In genomic region chr12:29321468-29321867, GRCm38 (mm10) we compare ENCODE assay signal across 26 mouse cellular contexts.
DNase-seq lines count a peak whose midpoint lies in the region; ATAC-seq and TF ChIP-seq lines count a peak whose summit lies in the region.
"Had no signal": no experiment of that assay in that cellular context is flagged by ENCODE, and none has a peak within 500 bp of the region (broad histone marks: within the 10 kb centered on the region; RNA-seq: fewer than 3 reads in every experiment).

No protein-coding gene starts in this region.

- peak; percentile 60; the same call in 1 of the 2 replicates for ATAC-seq in forebrain, embryonic 15.5 days (replicated peaks)
- no peak for ATAC-seq in forebrain, embryonic 12.5 days (ENCODE audit: low FRiP score)
- 0 out of 2 replicates have a peak, but pooled peaks have one; percentile 27 for ATAC-seq in midbrain, embryonic 12.5 days (ENCODE audit: low FRiP score, low read depth)
- peak; percentile 66 for ATAC-seq in forebrain, embryonic 16.5 days
- no peak for ATAC-seq in midbrain, postnatal 0 days (ENCODE audit: low FRiP score)
- ATAC-seq in activated CD4-positive, CD25-positive, alpha-beta regulatory T cell, adult 4 months = no peak
- ATAC-seq: intestine, embryonic 16.5 days had no signal

- H3K27ac ChIP-seq in forebrain, embryonic 15.5 days (replicated peaks) = no peak overlapping the region
- H3K27ac ChIP-seq in forebrain, embryonic 12.5 days = no peak overlapping the region
- H3K27ac ChIP-seq in midbrain, embryonic 12.5 days (replicated peaks) = peak overlapping the region; percentile 20; the same call in 1 of the 2 replicates
- H3K27ac ChIP-seq in midbrain, embryonic 10.5 days (replicated peaks) = no peak overlapping the region; the same call in 1 of the 2 replicates
- peak overlapping the region; percentile 18; the same call in 1 of the 2 replicates for H3K27ac ChIP-seq in forebrain, embryonic 16.5 days (ENCODE audit: low read length)
- H3K27ac ChIP-seq in midbrain, postnatal 0 days (ENCODE audit: low read depth, low read length) = no peak overlapping the region
- H3K27ac ChIP-seq: embryonic facial prominence, embryonic 15.5 days; hindbrain, embryonic 15.5 days; layer of hippocampus, adult 2 months; limb, embryonic 12.5 days had no signal

- no peaks in the 10 kb centered on the region for H3K9me3 ChIP-seq in forebrain, embryonic 15.5 days
- H3K9me3 ChIP-seq in forebrain, embryonic 12.5 days = no peaks in the 10 kb centered on the region
- H3K9me3 ChIP-seq in midbrain, embryonic 12.5 days = no peaks in the 10 kb centered on the region
- no peaks in the 10 kb centered on the region for H3K9me3 ChIP-seq in midbrain, embryonic 10.5 days (replicated peaks)
- no peaks in the 10 kb centered on the region for H3K9me3 ChIP-seq in forebrain, embryonic 16.5 days (ENCODE audit: control insufficient read depth, low read length)
- no peaks in the 10 kb centered on the region for H3K9me3 ChIP-seq in midbrain, postnatal 0 days (ENCODE audit: low read length)
- H3K9me3 ChIP-seq: embryonic facial prominence, embryonic 15.5 days; heart, embryonic 12.5 days; hindbrain, embryonic 15.5 days; limb, embryonic 12.5 days had no signal

- no peak for TF ChIP-seq CTCF in midbrain, postnatal 0 days (IDR thresholded peaks at IDR 0.05)

- no peaks in the 10 kb centered on the region for H3K27me3 ChIP-seq in forebrain, embryonic 15.5 days
- H3K27me3 ChIP-seq in forebrain, embryonic 12.5 days = no peaks in the 10 kb centered on the region
- no peaks in the 10 kb centered on the region for H3K27me3 ChIP-seq in midbrain, embryonic 12.5 days
- no peaks in the 10 kb centered on the region for H3K27me3 ChIP-seq in midbrain, embryonic 10.5 days (ENCODE audit: low read depth, poor library complexity, severe bottlenecking)
- H3K27me3 ChIP-seq in forebrain, embryonic 16.5 days (replicated peaks; ENCODE audit: control insufficient read depth, insufficient read depth, low read length) = no peaks in the 10 kb centered on the region
- no peaks in the 10 kb centered on the region for H3K27me3 ChIP-seq in midbrain, postnatal 0 days (ENCODE audit: insufficient read depth, low read length)
- H3K27me3 ChIP-seq: embryonic facial prominence, embryonic 15.5 days; heart, embryonic 12.5 days; hindbrain, embryonic 15.5 days; limb, embryonic 12.5 days had no signal

- H3K36me3 ChIP-seq in forebrain, embryonic 15.5 days = no peaks in the 10 kb centered on the region
- no peaks in the 10 kb centered on the region for H3K36me3 ChIP-seq in forebrain, embryonic 12.5 days (replicated peaks)
- H3K36me3 ChIP-seq in midbrain, embryonic 12.5 days = no peaks in the 10 kb centered on the region
- no peaks in the 10 kb centered on the region for H3K36me3 ChIP-seq in midbrain, embryonic 10.5 days
- H3K36me3 ChIP-seq in forebrain, embryonic 16.5 days (ENCODE audit: control insufficient read depth, insufficient read depth) = no peaks in the 10 kb centered on the region
- no peaks in the 10 kb centered on the region for H3K36me3 ChIP-seq in midbrain, postnatal 0 days (ENCODE audit: insufficient read depth, low read length)
- H3K36me3 ChIP-seq: embryonic facial prominence, embryonic 15.5 days; heart, embryonic 12.5 days; hindbrain, embryonic 15.5 days; limb, embryonic 12.5 days had no signal

- no peak overlapping the region for H3K4me2 ChIP-seq in forebrain, embryonic 15.5 days (replicated peaks)
- no peak overlapping the region for H3K4me2 ChIP-seq in forebrain, embryonic 12.5 days
- no peak overlapping the region for H3K4me2 ChIP-seq in midbrain, embryonic 12.5 days (replicated peaks)
- H3K4me2 ChIP-seq in forebrain, embryonic 16.5 days (ENCODE audit: low read length) = no peak overlapping the region
- H3K4me2 ChIP-seq in midbrain, postnatal 0 days (ENCODE audit: low read depth, low read length, poor library complexity, severe bottlenecking) = no peak overlapping the region
- H3K4me2 ChIP-seq: embryonic facial prominence, embryonic 15.5 days; heart, embryonic 12.5 days; hindbrain, embryonic 15.5 days; limb, embryonic 12.5 days; liver, embryonic 11.5 days had no signal

- no peak for DNase-seq in midbrain, embryonic 10.5 days (ENCODE audit: low spot score)
- DNase-seq in midbrain, postnatal 0 days (ENCODE audit: low spot score) = peak; percentile 28
- DNase-seq: adrenal gland, adult 8-10 months; B cell, adult 2 months; cerebellum, adult 2 months; cerebellum, postnatal 36 days; embryo, embryonic 11 days; gastrocnemius, postnatal 10 days; heart, adult 11 months; heart, postnatal 10 days; kidney, postnatal 25 days; lung, adult 2 months; lung, postnatal 14 days; thymus, postnatal 14 days had no signal

- H3K4me1 ChIP-seq in forebrain, embryonic 15.5 days = peaks cover 3% of the 10 kb centered on the region; the same call in 1 of the 2 replicates
- H3K4me1 ChIP-seq in forebrain, embryonic 12.5 days = peaks cover 8% of the 10 kb centered on the region
- peaks cover 8% of the 10 kb centered on the region for H3K4me1 ChIP-seq in midbrain, embryonic 12.5 days
- H3K4me1 ChIP-seq in midbrain, embryonic 10.5 days = peaks cover 15% of the 10 kb centered on the region
- H3K4me1 ChIP-seq in forebrain, embryonic 16.5 days (replicated peaks; ENCODE audit: control insufficient read depth, insufficient read depth, low read length) = peaks cover 7% of the 10 kb centered on the region
- no peaks in the 10 kb centered on the region for H3K4me1 ChIP-seq in midbrain, postnatal 0 days (ENCODE audit: insufficient read depth, low read length)
- H3K4me1 ChIP-seq: embryonic facial prominence, embryonic 15.5 days; heart, embryonic 12.5 days; hindbrain, embryonic 15.5 days; limb, embryonic 12.5 days had no signal

- H3K4me3 ChIP-seq in forebrain, embryonic 15.5 days = no peak overlapping the region
- H3K4me3 ChIP-seq in forebrain, embryonic 12.5 days (replicated peaks) = no peak overlapping the region
- no peak overlapping the region for H3K4me3 ChIP-seq in midbrain, embryonic 12.5 days
- no peak overlapping the region for H3K4me3 ChIP-seq in midbrain, embryonic 10.5 days
- H3K4me3 ChIP-seq in forebrain, embryonic 16.5 days (replicated peaks; ENCODE audit: low read length) = no peak overlapping the region
- no peak overlapping the region for H3K4me3 ChIP-seq in midbrain, postnatal 0 days (ENCODE audit: low read depth, low read length)
- H3K4me3 ChIP-seq: embryonic facial prominence, embryonic 15.5 days; heart, embryonic 12.5 days; hindbrain, embryonic 15.5 days; layer of hippocampus, adult 2 months; limb, embryonic 12.5 days had no signal

- H3K9ac ChIP-seq in forebrain, embryonic 15.5 days (replicated peaks) = no peak overlapping the region
- H3K9ac ChIP-seq in forebrain, embryonic 12.5 days = no peak overlapping the region
- H3K9ac ChIP-seq in midbrain, embryonic 12.5 days (replicated peaks) = no peak overlapping the region
- H3K9ac ChIP-seq in forebrain, embryonic 16.5 days (replicated peaks; ENCODE audit: low read depth, low read length) = no peak overlapping the region
- no peak overlapping the region for H3K9ac ChIP-seq in midbrain, postnatal 0 days (replicated peaks; ENCODE audit: low read length, poor library complexity, severe bottlenecking)
- H3K9ac ChIP-seq: embryonic facial prominence, embryonic 15.5 days; heart, embryonic 12.5 days; hindbrain, embryonic 15.5 days; limb, embryonic 12.5 days had no signal

- 14% methylated on average over 2 of the region's 2 CpGs for WGBS in forebrain, embryonic 15.5 days
- WGBS in forebrain, embryonic 12.5 days = 18% methylated on average over 2 of the region's 2 CpGs
- WGBS in midbrain, embryonic 12.5 days = 19% methylated on average over 2 of the region's 2 CpGs
- 42% methylated on average over 2 of the region's 2 CpGs for WGBS in midbrain, embryonic 10.5 days
- whole genome bisulfite sequencing in forebrain, embryonic 16.5 days = 7% methylated on average over 2 of the region's 2 CpGs
- WGBS in midbrain, postnatal 0 days = 3% methylated on average over 2 of the region's 2 CpGs

Comparison
In these comparisons a context has a peak if more than half of its experiments do, and no peak if none do; other contexts are left out.
1. ATAC-seq: peak in forebrain, embryonic 15.5 days (single experiment), midbrain, embryonic 12.5 days (single experiment) and forebrain, embryonic 16.5 days (single experiment); none in forebrain, embryonic 12.5 days (single experiment), midbrain, postnatal 0 days (single experiment) and activated CD4-positive, CD25-positive, alpha-beta regulatory T cell, adult 4 months (single experiment).
2. H3K27ac ChIP-seq: peak in midbrain, embryonic 12.5 days (single experiment) and forebrain, embryonic 16.5 days (single experiment); none in forebrain, embryonic 15.5 days (single experiment), forebrain, embryonic 12.5 days (single experiment), midbrain, embryonic 10.5 days (single experiment) and midbrain, postnatal 0 days (single experiment).